Mouse (Mus musculus): ENCODE data around the gene Tox4. TPM values are rescaled to one million over a fixed set of nuclear protein-coding genes. Genes with fewer than 3 reads are reported as not detected.
"Not testable (repeated sequence)": the region's sequence is repeated elsewhere in the genome, so short reads cannot be mapped to it uniquely, and the experiment has no call there.

Gene Tox4
- polyA plus RNA-seq, 1 experiment from 2014 or later: 55.7 TPM

GRCm38 (mm10) chr14:52257484-52258213 is 21.3 kb upstream of the Tox4 start, which contains the start of gene Chd8:
Gene Chd8, minus strand, starts transcription at chr14:52257780.
- peak; percentile 100 for ATAC-seq
- H3K27ac ChIP-seq (ENCODE audit: low read depth, low read length): peak within 1 kb of the TSS; percentile 94
- H3K9me3 ChIP-seq (replicated peaks; ENCODE audit: control insufficient read depth, low read length): no peaks in the 10 kb centered on the region
- peak within 1 kb of the TSS; percentile 64 for H3K4me3 ChIP-seq (ENCODE audit: low read depth, low read length)
- H3K4me1 ChIP-seq (ENCODE audit: control insufficient read depth, insufficient read depth, low read length): peaks cover 13% of the 10 kb centered on the region
- H3K4me2 ChIP-seq (ENCODE audit: low read length): peak within 1 kb of the TSS; percentile 83
- under 1% methylated on average over 54 of the region's 54 CpGs for WGBS
- DNase-seq (ENCODE audit: low spot score): peak; percentile 99
- peak within 1 kb of the TSS; percentile 89 for H3K9ac ChIP-seq (ENCODE audit: low read length)
- peaks cover 7% of the 10 kb centered on the region for H3K36me3 ChIP-seq (ENCODE audit: control insufficient read depth, insufficient read depth, low read length)
- no peaks in the 10 kb centered on the region for H3K27me3 ChIP-seq (replicated peaks; ENCODE audit: control insufficient read depth, insufficient read depth, low read length)

- Histone ChIP-seq H3K27ac (ENCODE audit: low read depth, low read length) (no peak overlapping the region), H3K4me2 (ENCODE audit: low read length) (no peak overlapping the region), H3K9ac (ENCODE audit: low read length) (no peak overlapping the region), H3K36me3 (ENCODE audit: control insufficient read depth, insufficient read depth, low read length) (peaks cover 31% of the 10 kb centered on the region), H3K4me1 (ENCODE audit: control insufficient read depth, insufficient read depth, low read length) (no peaks in the 10 kb centered on the region), H3K27me3 (replicated peaks; ENCODE audit: control insufficient read depth, insufficient read depth, low read length) (no peaks in the 10 kb centered on the region), H3K4me3 (ENCODE audit: low read depth, low read length) (no peak overlapping the region), H3K9me3 (replicated peaks; ENCODE audit: control insufficient read depth, low read length) (no peaks in the 10 kb centered on the region)
- no peak for DNase-seq (ENCODE audit: low spot score)
- 70% methylated on average over 3 of the region's 3 CpGs for WGBS
- no peak for ATAC-seq
Observed at GRCm38 (mm10) chr14:52272781-52273180, 6.2 kb upstream of the Tox4 start.

GRCm38 (mm10) chr14:52277210-52277609 is 1.7 kb upstream of the Tox4 start:
- ATAC-seq: no peak
- no peak for DNase-seq (ENCODE audit: low spot score)
- WGBS: 91% methylated on average over 4 of the region's 4 CpGs
- Histone ChIP-seq H3K36me3 (ENCODE audit: control insufficient read depth, insufficient read depth, low read length) (peaks cover 21% of the 10 kb centered on the region), H3K9ac (ENCODE audit: low read length) (no peak overlapping the region), H3K27ac (ENCODE audit: low read depth, low read length) (no peak overlapping the region), H3K27me3 (replicated peaks; ENCODE audit: control insufficient read depth, insufficient read depth, low read length) (no peaks in the 10 kb centered on the region), H3K4me1 (ENCODE audit: control insufficient read depth, insufficient read depth, low read length) (peaks cover 5% of the 10 kb centered on the region; the same call in 1 of the 2 replicates), H3K9me3 (replicated peaks; ENCODE audit: control insufficient read depth, low read length) (no peaks in the 10 kb centered on the region), H3K4me3 (ENCODE audit: low read depth, low read length) (no peak overlapping the region), H3K4me2 (ENCODE audit: low read length) (no peak overlapping the region)

GRCm38 (mm10) chr14:52279747-52280120 is 788 bp downstream of the Tox4 start:
- under 1% methylated on average over 18 of the region's 21 CpGs for WGBS
- ATAC-seq (peak; percentile 30), DNase-seq (ENCODE audit: low spot score) (no peak)
- Histone ChIP-seq H3K4me3 (ENCODE audit: low read depth, low read length) (peak overlapping the region; percentile 86), H3K4me2 (ENCODE audit: low read length) (peak overlapping the region; percentile 68), H3K27me3 (replicated peaks; ENCODE audit: control insufficient read depth, insufficient read depth, low read length) (no peaks in the 10 kb centered on the region), H3K36me3 (ENCODE audit: control insufficient read depth, insufficient read depth, low read length) (peaks cover 4% of the 10 kb centered on the region), H3K27ac (ENCODE audit: low read depth, low read length) (peak overlapping the region; percentile 80), H3K9ac (ENCODE audit: low read length) (peak overlapping the region; percentile 82), H3K4me1 (ENCODE audit: control insufficient read depth, insufficient read depth, low read length) (peaks cover 5% of the 10 kb centered on the region; the same call in 1 of the 2 replicates), H3K9me3 (replicated peaks; ENCODE audit: control insufficient read depth, low read length) (no peaks in the 10 kb centered on the region)

- Histone ChIP-seq H3K9me3 (replicated peaks; ENCODE audit: control insufficient read depth, low read length) (no peaks in the 10 kb centered on the region), H3K9ac (ENCODE audit: low read length) (no peak overlapping the region)
- 97% methylated on average over 5 of the region's 5 CpGs for WGBS
Observed at GRCm38 (mm10) chr14:52283629-52284028, 4.7 kb downstream of the Tox4 start.

GRCm38 (mm10) chr14:52284191-52284590 is 5.2 kb downstream of the Tox4 start:
- DNase-seq (ENCODE audit: low spot score): no peak
- WGBS: 95% methylated on average over 3 of the region's 3 CpGs
- Histone ChIP-seq H3K9me3 (replicated peaks; ENCODE audit: control insufficient read depth, low read length) (no peaks in the 10 kb centered on the region), H3K4me1 (ENCODE audit: control insufficient read depth, insufficient read depth, low read length) (peaks cover 5% of the 10 kb centered on the region; the same call in 1 of the 2 replicates), H3K27me3 (replicated peaks; ENCODE audit: control insufficient read depth, insufficient read depth, low read length) (no peaks in the 10 kb centered on the region), H3K4me3 (ENCODE audit: low read depth, low read length) (no peak overlapping the region), H3K27ac (ENCODE audit: low read depth, low read length) (no peak overlapping the region), H3K36me3 (ENCODE audit: control insufficient read depth, insufficient read depth, low read length) (peaks cover 33% of the 10 kb centered on the region), H3K4me2 (ENCODE audit: low read length) (no peak overlapping the region), H3K9ac (ENCODE audit: low read length) (no peak overlapping the region)
- ATAC-seq: no peak

More at GRCm38 (mm10) chr14:52283629-52284028, 4.7 kb downstream of the Tox4 start:
- Histone ChIP-seq H3K27ac (ENCODE audit: low read depth, low read length) (no peak overlapping the region), H3K36me3 (ENCODE audit: control insufficient read depth, insufficient read depth, low read length) (peaks cover 30% of the 10 kb centered on the region), H3K4me2 (ENCODE audit: low read length) (no peak overlapping the region), H3K27me3 (replicated peaks; ENCODE audit: control insufficient read depth, insufficient read depth, low read length) (no peaks in the 10 kb centered on the region), H3K4me1 (ENCODE audit: control insufficient read depth, insufficient read depth, low read length) (peaks cover 5% of the 10 kb centered on the region; the same call in 1 of the 2 replicates), H3K4me3 (ENCODE audit: low read depth, low read length) (no peak overlapping the region)
- ATAC-seq: no peak
- DNase-seq (ENCODE audit: low spot score): no peak

- Histone ChIP-seq H3K4me1 (ENCODE audit: control insufficient read depth, insufficient read depth, low read length) (no peaks in the 10 kb centered on the region), H3K36me3 (ENCODE audit: control insufficient read depth, insufficient read depth, low read length) (peaks cover 86% of the 10 kb centered on the region), H3K27ac (ENCODE audit: low read depth, low read length) (no peak overlapping the region), H3K9me3 (replicated peaks; ENCODE audit: control insufficient read depth, low read length) (no peaks in the 10 kb centered on the region), H3K27me3 (replicated peaks; ENCODE audit: control insufficient read depth, insufficient read depth, low read length) (no peaks in the 10 kb centered on the region), H3K9ac (ENCODE audit: low read length) (no peak overlapping the region), H3K4me2 (ENCODE audit: low read length) (no peak overlapping the region), H3K4me3 (ENCODE audit: low read depth, low read length) (no peak overlapping the region)
- DNase-seq (ENCODE audit: low spot score) (peak; percentile 85), ATAC-seq (peak; percentile 63)
- 64% methylated on average over 6 of the region's 6 CpGs for WGBS
Observed at GRCm38 (mm10) chr14:52295558-52296264, 16.8 kb downstream of the Tox4 start.

- H3K27me3 ChIP-seq (replicated peaks; ENCODE audit: control insufficient read depth, insufficient read depth, low read length); H3K4me3 ChIP-seq (ENCODE audit: low read depth, low read length); H3K9me3 ChIP-seq (replicated peaks; ENCODE audit: control insufficient read depth, low read length); ATAC-seq; DNase-seq (ENCODE audit: low spot score); H3K27ac ChIP-seq (ENCODE audit: low read depth, low read length); H3K4me1 ChIP-seq (ENCODE audit: control insufficient read depth, insufficient read depth, low read length); H3K9ac ChIP-seq (ENCODE audit: low read length): not testable (repeated sequence)
- peaks cover 21% of the 10 kb centered on the region for H3K36me3 ChIP-seq (ENCODE audit: control insufficient read depth, insufficient read depth, low read length)
- 77% methylated on average over 3 of the region's 3 CpGs for whole genome bisulfite sequencing
- peak overlapping the region; percentile 78; the same call in 1 of the 2 replicates for H3K4me2 ChIP-seq (ENCODE audit: low read length)
Observed at GRCm38 (mm10) chr14:52303517-52303916, 24.6 kb downstream of the Tox4 start.
